Mouse (Mus musculus): ENCODE data around the gene Ctu2.

Gene Ctu2

GRCm38 (mm10) chr8:122445203-122445602 is 30.7 kb upstream of the Ctu2 start:
- no peak for DNase-seq (ENCODE audit: low read depth, low spot score)

DNA sequence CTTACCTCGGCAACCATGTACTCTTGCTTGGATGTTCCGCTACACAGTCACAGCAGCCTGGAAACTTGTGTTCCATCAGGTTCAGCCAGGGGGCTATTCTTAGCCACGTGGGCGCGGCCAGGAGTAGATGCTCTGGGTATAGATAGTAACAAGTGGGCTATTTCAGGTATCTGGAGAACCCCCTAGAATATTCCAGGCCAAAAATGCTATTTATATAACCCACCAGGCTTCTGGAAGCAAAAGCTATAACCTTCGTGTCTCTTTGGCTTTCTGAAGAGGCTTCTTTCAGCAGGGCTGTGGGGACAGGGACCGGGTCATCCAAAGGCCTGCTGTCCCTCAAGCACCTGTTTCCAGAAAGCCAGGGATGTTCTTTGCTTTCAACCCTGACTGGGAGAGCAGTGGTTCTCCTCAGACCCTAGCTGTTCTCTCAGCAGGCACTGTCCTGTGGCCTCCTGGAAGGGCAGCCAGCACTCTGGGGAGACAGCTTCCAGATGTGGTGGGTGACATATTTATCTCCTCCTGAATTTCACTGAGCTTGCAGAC is 24.7 kb upstream of the Ctu2 start:
- DNase-seq (ENCODE audit: low read depth, low spot score) = no peak

DNA sequence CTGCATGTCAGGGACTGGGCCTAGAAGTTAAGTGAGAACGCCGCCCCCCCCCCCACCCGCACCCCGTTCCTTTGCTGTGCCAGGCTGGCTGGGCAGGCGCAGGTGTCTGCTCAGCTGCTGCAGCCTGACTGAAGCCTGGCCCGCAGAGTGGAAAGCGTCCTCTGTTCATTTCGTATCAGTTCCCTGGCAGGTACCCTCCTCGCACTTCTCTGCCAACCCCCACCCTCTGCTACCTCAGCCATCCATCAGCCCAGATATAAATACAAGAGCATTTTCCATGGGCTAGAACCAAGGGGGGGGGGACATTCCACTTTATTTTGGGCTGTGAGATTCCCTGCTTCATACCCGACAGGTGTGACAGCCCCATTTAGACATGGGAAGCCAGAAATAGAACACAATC is 23.8 kb upstream of the Ctu2 start:
- DNase-seq (ENCODE audit: low read depth, low spot score) = no peak

DNA sequence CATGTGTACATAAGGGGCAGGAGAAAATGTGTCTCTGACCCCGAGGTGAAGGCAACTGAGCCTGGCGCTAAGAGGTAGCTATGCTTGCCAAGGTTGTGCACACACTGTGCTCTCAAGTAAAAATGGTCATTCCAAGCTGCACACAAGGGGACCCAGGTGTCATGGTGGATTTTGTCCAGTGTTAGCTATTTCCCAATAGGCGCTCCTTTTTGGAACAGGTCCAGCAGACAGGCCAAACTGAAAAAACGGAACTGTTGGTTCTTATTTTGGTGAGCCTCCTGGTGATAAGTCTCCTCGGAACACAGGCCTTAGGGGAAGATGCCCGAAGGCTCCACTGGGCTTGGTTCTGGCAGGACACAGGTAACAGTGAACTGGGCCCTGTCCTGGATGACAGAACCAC is 21.5 kb upstream of the Ctu2 start:
- DNase-seq (ENCODE audit: low read depth, low spot score) = no peak

- DNase-seq (ENCODE audit: low read depth, low spot score) = no peak
These were observed 18.8 kb upstream of the Ctu2 start for GRCm38 (mm10) chr8:122457171-122457570.

- no peak for DNase-seq (ENCODE audit: low read depth, low spot score)
These were observed 16.6 kb upstream of the Ctu2 start for GRCm38 (mm10) chr8:122459218-122459900.

DNA sequence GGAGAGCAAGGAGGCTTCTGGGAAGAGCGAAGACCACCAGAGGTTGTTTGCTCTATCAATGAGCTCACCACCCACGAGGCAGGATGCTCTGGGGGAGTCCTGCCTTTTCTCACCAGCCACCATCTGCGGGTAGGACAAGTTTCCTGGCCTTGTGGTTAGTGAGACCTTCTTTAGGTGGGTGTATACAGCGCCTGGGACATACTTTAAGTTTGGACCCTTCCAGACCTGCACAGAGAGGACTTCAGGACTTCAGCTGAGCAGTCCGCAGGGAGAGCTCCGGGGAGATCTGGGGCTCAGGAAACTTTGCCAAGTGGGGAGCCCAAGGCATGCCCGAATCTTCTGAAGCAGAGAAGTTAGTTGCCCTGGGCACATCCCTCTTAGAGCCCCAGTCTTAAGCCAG is 16.0 kb upstream of the Ctu2 start:
- no peak for DNase-seq (ENCODE audit: low read depth, low spot score)

DNA sequence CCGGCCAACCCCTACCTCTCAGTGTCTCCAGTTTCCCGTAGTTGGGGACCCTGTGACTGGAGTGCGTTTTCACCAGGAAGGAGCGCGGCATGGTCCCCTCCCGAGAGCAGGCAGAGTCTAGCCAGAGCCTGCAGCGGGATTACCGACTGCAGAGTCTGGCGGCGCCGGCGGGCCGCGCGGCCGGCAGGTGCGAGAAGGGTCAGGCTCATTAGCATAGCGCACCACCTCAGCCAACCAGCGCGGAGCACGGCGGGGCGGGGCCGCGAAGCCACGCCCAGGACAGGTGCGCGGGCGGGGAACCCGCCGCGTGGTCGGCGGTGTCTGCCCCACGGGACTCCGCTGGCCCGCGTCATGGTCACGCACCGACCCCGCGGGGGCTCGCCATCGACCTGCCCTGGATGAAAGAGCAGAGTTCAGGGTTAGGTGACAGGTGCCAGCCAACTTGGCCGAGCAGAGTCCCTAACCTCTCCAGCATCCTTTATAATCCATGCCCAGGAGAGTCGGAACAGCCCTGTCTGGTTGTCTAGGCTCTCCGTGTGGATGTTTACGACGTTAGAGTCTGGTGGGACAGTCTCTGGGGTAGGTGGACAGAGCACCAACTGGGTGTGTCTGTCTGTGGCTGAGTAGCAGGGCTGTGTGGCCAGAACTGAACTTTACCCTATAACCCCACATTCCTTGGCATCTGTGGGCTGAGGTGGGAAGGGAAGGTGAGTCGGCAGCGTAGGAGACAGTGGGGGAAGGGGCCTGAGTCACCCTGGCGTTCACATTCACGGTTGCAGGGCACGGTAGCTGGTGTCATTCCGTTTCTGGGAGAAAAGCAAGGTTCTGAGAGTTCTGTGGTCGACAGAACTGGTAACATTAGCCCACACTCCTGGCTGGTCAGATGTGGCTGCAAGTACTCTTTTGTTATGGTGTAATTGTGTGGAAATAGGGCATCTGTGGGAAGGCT is 15.1 kb upstream of the Ctu2 start, which contains the start of gene Snai3:
Snai3 (minus strand) TSS at position 210 of the 949 bp plus-strand sequence.
- DNase-seq (ENCODE audit: low read depth, low spot score) = no peak

DNA sequence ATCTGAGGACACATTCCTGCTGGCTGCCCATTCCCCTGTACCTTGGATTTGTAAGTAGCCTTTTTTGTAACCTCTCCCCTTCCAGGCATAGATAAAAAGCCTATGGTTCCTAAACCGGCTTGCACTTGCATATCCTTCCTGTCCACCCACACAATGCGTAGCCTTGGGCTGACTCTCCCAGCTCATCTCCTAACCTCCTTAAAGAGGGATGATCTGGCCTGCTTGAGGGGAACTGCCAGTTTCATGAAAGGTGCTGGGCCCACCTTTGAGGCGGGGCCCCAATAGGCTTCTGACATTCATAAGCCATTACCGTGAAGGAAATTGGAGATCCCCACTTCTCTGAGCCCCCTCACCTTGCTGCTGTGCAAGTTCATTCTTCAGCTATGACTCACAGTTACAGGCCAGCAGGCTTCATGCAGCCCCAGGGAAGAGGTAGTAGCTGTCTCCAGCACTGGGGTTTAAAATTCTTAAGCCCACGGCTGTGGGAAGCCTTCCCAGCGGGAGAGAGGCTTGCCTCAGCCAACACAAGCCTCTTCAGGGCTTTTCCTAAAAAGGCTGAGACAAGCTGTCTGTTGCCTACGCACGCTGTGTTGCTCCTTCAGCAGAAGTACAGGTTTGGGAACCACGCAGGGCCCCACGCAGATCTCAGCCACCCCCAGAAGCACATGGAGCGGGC is 14.3 kb upstream of the Ctu2 start:
- DNase-seq (ENCODE audit: low read depth, low spot score) = no peak

DNA sequence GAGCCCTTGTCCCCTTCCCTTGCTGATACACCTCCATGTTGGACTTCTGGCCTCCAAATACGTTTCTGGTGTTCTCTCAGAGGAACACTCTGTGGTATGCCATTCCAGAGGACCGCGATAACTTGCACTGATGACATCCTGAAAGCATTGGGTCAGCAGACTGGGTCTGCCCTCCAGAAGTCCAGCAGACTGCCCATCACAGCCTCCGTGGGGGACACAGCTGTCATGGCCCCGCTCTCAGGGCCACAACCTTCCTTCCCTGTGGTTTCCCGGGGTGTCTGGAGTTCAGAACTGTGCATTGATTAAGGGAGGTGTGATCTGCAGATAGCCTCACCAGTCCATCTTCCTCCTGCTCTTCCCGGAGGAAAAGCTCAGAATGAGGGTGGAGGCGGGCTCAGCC is 13.4 kb upstream of the Ctu2 start:
- no peak for DNase-seq (ENCODE audit: low read depth, low spot score)

- DNase-seq (ENCODE audit: low read depth, low spot score) = no peak
These were observed 12.0 kb upstream of the Ctu2 start for GRCm38 (mm10) chr8:122463651-122464640.

DNA sequence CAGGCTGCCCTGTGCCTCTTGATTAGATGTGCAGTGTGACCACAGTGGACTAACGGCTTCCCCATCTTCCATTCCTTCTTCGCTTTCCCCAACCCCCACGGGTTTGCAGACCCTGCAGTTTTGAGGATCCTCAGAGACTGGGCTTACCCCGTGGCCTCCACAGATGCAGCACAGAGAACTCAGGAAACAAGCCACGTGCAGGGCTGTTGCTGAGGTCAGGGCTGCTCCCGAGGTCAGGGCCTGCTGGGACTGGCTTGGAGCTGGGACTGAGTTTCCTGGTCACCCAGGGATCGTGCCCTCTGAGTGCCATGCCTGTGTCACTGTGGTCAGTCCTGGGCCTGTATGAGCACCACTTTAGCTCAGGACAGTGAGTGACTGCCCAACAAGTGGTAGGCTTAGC is 11.0 kb upstream of the Ctu2 start:
- DNase-seq (ENCODE audit: low read depth, low spot score) = no peak

GRCm38 (mm10) chr8:122467816-122468215 is 8.1 kb upstream of the Ctu2 start:
- DNase-seq (ENCODE audit: low read depth, low spot score) = no peak

DNA sequence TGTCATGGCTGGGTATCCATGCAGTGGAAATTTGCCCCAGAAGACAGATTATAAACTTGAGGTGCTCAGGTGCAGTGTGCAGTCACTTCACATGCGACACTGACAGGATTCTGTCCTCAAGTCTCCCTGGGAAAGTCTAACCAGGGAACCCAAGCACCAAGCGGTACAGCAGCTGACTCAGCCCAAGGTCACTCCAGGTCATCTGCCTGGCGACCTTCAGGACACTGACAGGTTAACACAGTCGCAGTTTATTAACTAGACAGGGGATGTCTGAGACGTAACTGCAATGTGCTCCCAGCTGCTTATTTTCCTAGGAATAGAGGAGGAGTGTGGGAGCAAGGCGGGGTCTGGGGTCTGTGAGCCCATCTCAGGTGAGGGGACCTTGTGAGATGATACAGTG is 6.5 kb upstream of the Ctu2 start:
- DNase-seq (ENCODE audit: low read depth, low spot score) = no peak

DNA sequence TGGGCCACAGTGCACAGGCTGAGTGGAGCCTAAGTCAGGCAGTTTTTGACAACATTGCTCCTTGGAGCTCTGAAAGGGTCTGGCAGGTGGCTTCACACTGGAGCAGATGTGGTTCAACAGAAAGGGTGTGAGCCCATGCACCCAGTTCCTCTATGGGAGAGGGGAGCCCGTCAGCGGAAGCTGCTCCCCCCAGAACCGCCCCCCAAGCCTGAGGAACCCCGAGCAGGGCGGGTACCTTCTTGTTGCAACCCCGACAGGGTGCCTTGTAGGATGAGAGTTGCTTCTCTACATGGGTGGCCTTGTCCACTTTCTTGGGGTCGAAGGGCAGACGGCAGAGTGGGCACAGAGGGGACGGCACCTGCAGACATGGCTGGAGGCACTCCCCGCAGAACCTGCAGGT is 6.0 kb upstream of the Ctu2 start:
- DNase-seq (ENCODE audit: low read depth, low spot score) = no peak

DNA sequence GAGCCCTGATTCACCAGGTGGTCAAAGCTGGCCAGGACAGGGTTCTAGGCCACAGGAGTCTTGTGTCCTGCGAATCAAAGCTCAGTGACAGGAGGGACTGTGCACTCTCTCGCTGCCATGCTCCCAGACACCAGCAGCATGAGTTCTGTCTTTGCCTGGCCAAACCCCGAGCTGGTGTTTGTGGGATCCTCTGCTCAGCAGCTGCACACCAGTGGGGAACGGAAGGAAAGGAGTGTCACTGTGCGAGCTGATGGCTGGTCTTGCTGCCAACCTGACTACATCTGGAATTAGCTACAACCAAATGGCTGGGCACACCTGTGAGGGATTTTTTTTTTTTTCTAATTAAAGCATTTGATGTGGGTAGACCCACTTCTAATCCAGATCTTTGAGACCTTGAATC is 5.3 kb upstream of the Ctu2 start:
- DNase-seq (ENCODE audit: low read depth, low spot score) = no peak

DNA sequence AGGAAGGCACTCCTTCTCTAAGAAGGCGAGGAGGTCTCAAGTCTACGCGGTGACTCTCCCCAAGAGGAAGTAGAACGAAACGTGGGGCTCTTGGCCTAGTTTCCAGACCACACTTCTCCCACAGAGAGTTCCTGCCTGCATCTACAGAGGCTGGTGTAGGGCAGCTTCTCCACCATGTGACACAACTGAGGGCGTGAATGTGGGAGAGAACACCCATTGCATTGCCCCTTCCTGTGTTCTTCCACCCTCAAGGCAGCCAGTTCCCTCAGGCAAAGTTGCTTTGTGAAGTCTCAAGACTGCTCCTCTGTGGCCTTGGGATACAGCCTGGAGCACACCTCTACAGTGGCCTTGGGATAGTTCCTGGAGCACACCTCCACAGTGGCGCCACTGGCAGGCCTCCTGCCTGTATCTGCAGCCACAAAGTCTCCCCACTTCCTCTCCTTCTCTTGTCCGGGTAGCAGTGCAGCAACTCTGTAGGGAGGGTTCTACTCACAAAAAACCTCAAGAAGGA is 2.0 kb upstream of the Ctu2 start:
- DNase-seq (ENCODE audit: low read depth, low spot score) = no peak

- no peak for DNase-seq (ENCODE audit: low read depth, low spot score)
These were observed 887 bp upstream of the Ctu2 start for GRCm38 (mm10) chr8:122474951-122475560.

DNA sequence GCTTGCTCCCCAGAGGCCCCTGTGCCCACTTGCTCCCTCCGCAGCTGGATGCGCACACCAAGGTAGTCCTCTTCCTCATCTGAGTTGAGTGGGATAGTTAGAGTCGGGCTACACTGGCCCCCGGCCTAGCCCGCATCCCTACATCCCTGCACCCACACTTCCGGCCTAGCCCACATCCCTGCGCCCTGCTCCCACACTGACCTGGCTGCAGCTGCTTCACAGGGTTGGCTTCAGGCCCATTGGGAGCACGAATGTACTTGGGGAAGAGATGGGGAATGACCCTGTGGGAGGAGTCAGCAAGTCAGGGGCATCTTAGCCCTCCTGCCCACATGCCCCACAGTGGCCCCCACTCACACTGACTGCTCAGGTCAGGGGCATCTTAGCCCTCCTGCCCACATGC is 6.5 kb downstream of the Ctu2 start:
- no peak for DNase-seq (ENCODE audit: low read depth, low spot score)

DNA sequence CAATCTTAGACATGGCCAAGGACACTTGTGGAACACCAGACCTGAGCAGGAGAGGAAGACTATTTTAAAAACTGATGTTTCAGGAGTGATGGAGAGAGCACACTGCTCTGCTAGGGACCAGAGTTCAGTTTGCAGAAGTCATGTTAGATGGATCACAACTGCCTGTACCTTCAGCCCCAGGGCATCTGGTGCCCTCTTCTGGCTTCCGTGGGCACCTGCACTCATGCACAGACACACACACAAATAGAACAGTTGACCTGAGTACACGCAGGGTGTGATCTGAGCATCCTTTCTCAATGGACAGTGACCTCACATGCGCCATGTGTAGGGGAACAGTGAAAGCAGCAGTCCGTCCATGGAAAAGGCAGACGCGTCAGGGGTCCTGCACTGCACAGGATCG is 7.9 kb downstream of the Ctu2 start:
- DNase-seq (ENCODE audit: low read depth, low spot score) = no peak
